Mouse (Mus musculus): Measurements from ENCODE around the gene Smim24. TPM values are rescaled to one million over a fixed set of nuclear protein-coding genes. Genes with fewer than 3 reads are reported as not detected.

Gene Smim24
- polyA plus RNA-seq, 2 experiments from 2014 or later, result 9.0 to 10.8 TPM

GRCm38 (mm10) chr10:81423476-81424245, 30.8 kb downstream of the Smim24 start:
- ATAC-seq, result no peak

- ATAC-seq, result no peak
Measured at GRCm38 (mm10) chr10:81424246-81425051, 31.6 kb downstream of the Smim24 start.

- ATAC-seq, result no peak
Measured at GRCm38 (mm10) chr10:81425236-81425850, 32.5 kb downstream of the Smim24 start.

- no peak for ATAC-seq
Measured at GRCm38 (mm10) chr10:81426081-81426671, 33.3 kb downstream of the Smim24 start.

GRCm38 (mm10) chr10:81426897-81427296, 34.0 kb downstream of the Smim24 start:
- no peak for ATAC-seq

GRCm38 (mm10) chr10:81427327-81427726, 34.5 kb downstream of the Smim24 start:
- ATAC-seq, result no peak

GRCm38 (mm10) chr10:81427804-81428506, 35.1 kb downstream of the Smim24 start:
- no peak for ATAC-seq

GRCm38 (mm10) chr10:81428507-81428870, 35.6 kb downstream of the Smim24 start:
- no peak for ATAC-seq

- ATAC-seq, result no peak
Measured at GRCm38 (mm10) chr10:81429092-81429491, 36.2 kb downstream of the Smim24 start.

- ATAC-seq, result no peak
Measured at GRCm38 (mm10) chr10:81429605-81430061, 36.8 kb downstream of the Smim24 start.

GRCm38 (mm10) chr10:81430141-81430830, 37.4 kb downstream of the Smim24 start:
- peak; percentile 20 for ATAC-seq

- no peak for ATAC-seq
Measured at GRCm38 (mm10) chr10:81430831-81431525, 38.1 kb downstream of the Smim24 start.

- ATAC-seq, result no peak
Measured at GRCm38 (mm10) chr10:81431526-81432168, 38.8 kb downstream of the Smim24 start.

GRCm38 (mm10) chr10:81432169-81432867, 39.5 kb downstream of the Smim24 start:
- ATAC-seq, result peak; percentile 7

- peak; percentile 86 for ATAC-seq
Measured at GRCm38 (mm10) chr10:81432868-81433262, 40.0 kb downstream of the Smim24 start.

- ATAC-seq, result peak; percentile 63
Measured at GRCm38 (mm10) chr10:81433541-81434289, 40.9 kb downstream of the Smim24 start.

GRCm38 (mm10) chr10:81434361-81435263, 41.8 kb downstream of the Smim24 start:
- ATAC-seq, result no peak

GRCm38 (mm10) chr10:81435436-81435835, 42.6 kb downstream of the Smim24 start:
- no peak for ATAC-seq
